Mouse (Mus musculus) neutrophil, adult 5-6 weeks (primary cell): ENCODE measurements at regions not wholly inside any gene's neighbourhood (a gene's known extent, or its start where the extent isn't known, plus 50 kb on each side); places are given as distances from the start of the nearest gene placed in this dataset.

Experiments used
- ATAC-seq: fragments of 151-379, 151-347 bp; 2 replicates; pipeline ENCODE4 v1.8.0; 2017; ENCODE audit warnings: mild to moderate bottlenecking, moderate TSS enrichment; ENCODE audit not compliant: insufficient number of reproducible peaks, poor library complexity, low FRiP score, severe bottlenecking; ENCODE audit errors: extremely low read depth

GRCm38 (mm10) chr6:147686927-147687326 is 211.3 kb downstream of the Ccdc91 start:
- no peak for ATAC-seq

DNA sequence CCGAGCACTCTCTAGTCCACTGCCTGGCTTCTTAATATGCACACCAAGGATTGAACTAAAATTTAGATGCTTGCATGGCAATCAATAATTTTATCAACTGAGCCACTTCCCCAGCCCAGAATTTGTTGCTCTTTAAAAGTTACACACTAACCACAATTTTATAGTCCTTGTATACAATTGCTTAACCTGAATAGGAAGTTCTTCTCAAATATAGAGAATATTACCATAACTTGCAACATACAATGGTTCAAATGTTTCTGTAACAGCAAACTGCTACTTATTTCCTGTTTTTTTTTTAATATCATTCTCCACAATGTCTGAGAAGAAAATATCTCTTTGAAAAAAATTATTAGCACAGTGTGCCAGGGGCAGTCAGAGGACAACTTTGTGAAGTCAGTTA is 222.6 kb downstream of the Ccdc91 start:
- no peak for ATAC-seq

- no peak for ATAC-seq
These were observed 223.8 kb downstream of the Ccdc91 start for GRCm38 (mm10) chr6:147699449-147699848.

GRCm38 (mm10) chr6:147700629-147701028 is 225.0 kb downstream of the Ccdc91 start:
- ATAC-seq: no peak

DNA sequence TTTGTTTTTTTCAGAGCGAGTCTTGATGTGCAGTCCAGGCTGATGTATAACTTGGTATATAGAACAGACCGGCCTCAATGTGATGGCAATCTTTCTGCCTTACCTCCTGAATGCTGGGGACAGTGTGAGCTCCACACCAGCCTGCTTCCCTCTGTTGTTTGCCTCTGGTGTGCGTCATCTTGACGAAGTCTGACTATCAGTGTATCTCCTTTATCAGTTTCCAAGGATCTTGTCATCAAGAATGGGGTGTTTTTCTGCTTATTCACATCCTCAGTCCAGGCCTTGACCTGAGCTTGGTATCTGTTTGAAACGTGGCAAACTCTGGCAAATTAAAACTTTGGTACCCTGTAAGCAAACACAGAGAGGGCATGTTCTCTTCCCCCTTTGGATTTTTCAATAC is 226.3 kb downstream of the Ccdc91 start:
- no peak for ATAC-seq

- no peak for ATAC-seq
These were observed 228.7 kb downstream of the Ccdc91 start for GRCm38 (mm10) chr6:147704297-147704696.

GRCm38 (mm10) chr6:147705936-147706335 is 230.3 kb downstream of the Ccdc91 start:
- no peak for ATAC-seq

GRCm38 (mm10) chr6:147706741-147707140 is 231.1 kb downstream of the Ccdc91 start:
- no peak for ATAC-seq

DNA sequence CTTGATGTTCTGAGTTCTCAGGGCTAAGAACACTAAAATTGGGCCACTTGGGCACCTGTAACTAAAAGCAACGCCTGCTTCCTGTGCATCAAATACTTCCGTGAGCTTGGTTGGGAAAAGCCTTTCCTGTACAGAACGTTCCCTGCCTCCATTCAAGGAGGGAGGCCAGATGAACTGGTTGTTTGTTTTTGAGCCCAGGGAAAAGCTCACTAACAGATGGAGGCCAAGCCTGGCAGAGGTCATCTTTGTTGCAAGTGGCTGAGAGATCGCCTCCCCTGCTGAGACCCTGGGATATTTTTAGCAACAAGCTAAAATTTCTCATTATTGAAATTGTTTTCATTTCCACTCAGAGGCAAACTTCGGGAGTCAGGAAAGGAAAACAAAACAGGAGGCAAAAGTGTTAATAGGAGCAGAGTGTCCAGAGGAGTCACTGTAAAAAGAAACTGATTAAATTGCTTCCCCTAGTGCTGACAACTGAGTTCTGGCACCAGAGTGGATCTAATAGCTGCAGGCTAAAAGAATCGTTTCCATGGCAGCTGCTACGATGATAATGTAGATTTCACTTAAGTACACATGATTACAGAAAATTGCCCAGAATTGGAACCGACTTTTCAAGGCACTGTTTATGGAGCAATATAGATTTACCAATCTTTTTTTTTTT is 242.6 kb downstream of the Ccdc91 start:
- ATAC-seq: no peak

DNA sequence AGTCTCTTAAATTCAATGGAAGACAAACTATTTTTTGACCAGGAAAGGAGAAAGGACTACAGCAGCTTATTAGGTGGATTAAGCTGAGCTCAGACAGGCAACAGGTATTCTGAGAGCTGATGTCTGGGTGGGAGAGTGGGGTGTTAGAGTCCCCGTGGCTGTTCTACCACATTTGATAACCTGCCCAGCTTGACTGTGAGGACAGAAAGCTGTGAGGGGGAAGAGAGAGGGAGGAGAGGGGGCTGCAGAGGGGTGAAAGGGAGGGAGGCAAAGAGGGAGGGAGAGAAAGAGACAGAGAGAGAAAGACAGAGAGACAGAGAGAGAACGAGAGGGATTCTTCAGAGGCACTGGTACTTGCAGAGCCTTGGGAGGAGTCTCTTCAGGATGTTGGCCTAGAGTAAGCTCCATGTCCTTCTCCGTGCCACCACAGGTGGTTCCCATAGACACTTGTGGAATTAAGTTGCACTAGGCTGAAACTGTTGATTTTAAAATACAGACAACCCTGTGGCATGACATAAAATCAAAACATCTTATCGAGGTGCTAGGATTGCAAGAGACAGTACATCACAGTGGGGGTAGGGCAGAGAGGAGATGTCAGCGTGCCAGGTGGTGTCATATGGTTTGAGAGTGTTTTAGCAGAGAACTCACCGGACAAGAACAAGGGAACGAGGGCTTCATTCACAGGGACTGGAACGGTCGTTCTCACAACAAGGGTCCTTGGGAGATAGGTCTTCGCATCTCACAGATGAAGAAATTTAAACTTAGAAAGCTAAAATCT is 243.3 kb downstream of the Ccdc91 start:
- ATAC-seq: no peak

- ATAC-seq: no peak
These were observed 243.9 kb downstream of the Ccdc91 start for GRCm38 (mm10) chr6:147719539-147719938.

GRCm38 (mm10) chr6:147723336-147723735 is 247.7 kb downstream of the Ccdc91 start:
- no peak for ATAC-seq

DNA sequence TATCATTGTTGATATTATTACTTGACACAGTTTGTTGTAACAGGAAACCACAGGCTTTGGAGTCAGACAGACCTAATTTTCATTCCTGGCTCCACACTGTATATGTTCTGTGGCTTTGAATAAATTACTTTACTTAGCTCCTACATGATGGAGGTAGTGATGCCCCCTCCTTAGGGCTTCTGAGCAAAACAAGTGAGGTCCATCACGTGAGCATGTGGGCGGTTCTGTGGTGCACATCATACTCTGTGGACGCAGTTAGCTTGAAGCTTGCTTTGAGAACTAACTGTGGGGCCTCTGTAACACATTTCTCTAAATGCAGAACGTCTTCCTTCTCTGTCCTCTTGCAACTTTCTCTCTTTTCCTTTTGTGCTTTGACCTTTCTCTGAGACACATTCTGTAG is 251.4 kb downstream of the Ccdc91 start:
- ATAC-seq: no peak

DNA sequence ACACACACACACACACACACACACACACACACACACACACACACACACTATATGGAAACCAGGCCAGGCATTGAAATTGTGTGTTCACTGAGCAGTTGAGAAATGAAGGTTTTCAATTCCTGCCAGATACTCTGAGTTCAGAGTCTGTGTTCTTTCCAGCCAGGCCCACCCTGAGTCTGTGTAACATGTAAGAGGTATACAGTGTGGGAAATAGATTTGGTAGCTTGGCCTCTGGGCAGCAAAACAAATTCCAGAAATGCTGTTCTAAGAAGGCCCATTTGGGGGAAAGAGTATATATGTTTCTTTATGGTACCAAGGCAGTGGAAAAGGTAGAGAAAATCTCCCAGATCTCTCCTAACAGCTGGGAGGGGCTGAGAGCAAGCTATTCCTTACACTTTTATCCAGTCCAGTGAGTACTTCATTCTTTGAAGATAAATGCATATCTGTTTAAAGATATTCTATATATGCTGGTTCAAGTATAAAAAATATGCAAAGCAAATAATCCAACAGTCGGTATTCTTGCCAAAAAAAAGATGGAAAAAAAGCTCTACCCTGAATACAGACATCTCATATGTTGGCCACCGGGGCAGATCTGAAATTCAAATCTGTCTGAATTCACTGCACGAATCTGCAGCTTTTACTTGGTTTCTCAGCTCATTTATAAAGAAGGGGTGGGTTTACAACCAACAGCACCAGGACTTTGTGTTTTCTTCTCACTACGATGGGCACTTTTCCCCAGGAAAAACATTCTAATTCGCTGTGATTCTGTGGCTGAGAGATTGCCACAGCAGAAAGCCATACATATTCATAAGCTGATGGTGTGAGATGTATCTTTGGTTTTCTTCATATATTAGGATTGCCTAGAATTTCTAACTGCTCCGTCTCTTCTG is 252.3 kb downstream of the Ccdc91 start:
- ATAC-seq: no peak

DNA sequence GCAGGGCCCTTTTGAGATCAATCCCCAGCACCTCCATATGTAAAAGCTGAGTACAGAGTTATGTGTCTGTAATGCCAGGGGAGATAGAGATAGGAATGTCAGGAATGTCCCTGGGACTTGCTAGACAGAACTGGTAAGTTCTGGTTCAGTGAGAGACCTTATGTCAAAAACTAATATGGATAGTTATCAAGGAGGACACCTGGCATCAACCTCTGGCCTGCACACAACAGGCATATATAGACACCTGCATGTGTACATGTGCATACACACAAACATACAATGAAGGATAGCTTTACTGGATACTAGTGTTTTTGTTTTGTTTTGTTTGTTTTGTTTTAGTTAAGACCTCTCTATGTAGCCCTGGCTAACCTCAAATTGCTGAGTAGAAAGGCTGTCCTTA is 254.1 kb downstream of the Ccdc91 start:
- ATAC-seq: no peak

DNA sequence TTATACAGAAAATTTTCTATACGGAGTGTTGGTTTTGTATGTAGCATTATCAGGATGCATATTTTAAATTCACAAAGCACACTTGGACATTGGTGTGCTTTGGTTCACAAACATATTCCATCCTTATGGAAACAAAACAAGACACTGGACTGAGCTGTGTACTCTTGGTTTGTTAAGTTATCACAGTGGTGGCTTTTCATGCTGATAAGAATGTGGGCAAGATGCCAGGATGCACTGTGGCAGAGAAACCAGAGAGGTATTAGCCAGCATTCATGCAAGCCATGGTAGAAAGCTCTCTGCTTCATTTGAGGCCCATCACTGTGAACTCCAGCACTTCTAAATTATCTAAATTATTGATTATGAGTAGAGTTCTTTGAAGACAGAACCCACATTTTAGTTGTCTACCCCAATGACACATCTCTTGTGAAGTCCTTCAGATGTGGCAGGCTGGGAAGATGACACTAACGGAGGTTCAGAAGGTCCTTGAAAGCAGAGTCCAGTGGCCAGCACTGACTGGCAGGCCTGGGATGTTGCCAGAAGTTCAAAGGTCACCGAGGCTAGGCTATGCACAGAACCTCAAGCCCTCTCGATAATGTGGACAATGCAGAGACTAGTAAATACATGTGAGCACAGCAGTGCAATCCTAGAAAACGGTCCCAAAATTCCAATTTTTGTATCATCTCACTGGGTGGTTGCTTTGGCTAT is 263.1 kb downstream of the Ccdc91 start:
- ATAC-seq: no peak

DNA sequence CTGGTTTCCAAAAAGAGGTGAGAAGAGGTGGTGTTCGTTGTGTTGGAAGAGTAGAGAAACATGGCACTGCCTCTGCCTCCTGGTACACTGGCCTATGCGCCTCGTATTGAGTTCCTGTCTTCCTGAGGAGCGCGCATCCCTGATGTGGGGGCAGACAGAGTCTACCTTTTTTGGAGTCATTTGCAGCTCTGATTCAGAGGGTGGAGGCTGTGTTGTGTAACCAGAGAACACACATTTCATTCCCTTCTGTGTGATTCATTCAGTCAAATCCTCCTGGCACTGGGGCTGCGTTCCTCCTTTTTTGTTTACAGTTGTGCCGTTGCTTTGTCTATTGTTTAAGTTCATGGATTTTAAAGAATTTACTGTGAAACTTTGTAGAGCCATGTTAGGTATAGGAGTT is 265.8 kb downstream of the Ccdc91 start:
- no peak for ATAC-seq

- no peak for ATAC-seq
These were observed 268.5 kb downstream of the Ccdc91 start for GRCm38 (mm10) chr6:147744081-147744480.

DNA sequence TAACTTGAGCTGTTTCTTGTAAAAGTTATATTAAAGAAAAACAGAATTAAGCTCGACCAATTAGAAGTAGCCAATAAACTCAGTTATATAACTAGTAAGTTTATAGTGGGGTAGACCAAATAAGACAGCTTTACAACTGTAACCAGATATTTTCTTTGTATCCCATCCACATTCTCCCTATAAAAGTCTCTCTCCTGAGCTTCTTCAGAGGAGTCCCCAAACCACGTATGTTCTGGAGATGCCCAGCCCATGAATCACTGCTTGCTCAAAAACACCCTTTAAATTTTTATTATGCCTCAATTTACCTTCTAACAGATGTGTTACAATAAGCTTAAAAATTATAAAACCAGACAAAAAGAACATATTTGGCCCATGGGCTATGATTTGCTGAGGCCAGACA is 270.1 kb downstream of the Ccdc91 start:
- ATAC-seq: no peak
